Mouse (Mus musculus): ENCODE data around the gene Mettl27.

DNA sequence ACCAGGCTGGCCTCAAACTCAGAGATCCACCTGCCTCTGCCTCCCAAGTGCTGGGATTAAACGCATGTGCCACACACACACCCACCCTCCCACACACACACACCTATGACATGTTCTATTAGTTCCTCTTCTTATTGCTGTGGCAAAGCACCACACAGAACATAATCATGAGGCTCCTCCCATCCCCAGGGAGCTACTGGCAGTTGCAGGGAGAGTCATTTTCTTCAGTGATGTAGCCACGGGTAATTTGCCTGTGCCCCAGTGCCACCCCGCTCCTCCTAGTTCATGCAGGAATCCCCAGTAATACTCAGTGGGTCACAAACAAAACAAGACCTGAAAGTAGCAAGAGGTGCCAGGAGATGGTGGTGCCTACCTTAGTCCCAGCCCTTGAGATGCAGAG lies 2.5 kb downstream of the Mettl27 start:
- TF ChIP-seq POLR2A (IDR thresholded peaks at IDR 0.05; ENCODE audit: low read depth, low read length) (no peak), CTCF (IDR thresholded peaks at IDR 0.05; ENCODE audit: borderline replicate concordance, insufficient read depth, low read length) (no peak)

All from embryonic fibroblast, embryonic 13.5 days (primary cell).